Mouse (Mus musculus) hindbrain, embryonic 14.5 days (tissue): ENCODE results near the gene Ap5s1. TPM values are rescaled to one million over a fixed set of nuclear protein-coding genes. Genes with fewer than 3 reads are reported as not detected.
A peak's percentile ranks its signal among the peaks of the same experiment; 100 is the strongest.

ENCODE experiments used
- ATAC-seq: fragments of 200-750 bp; cut with Nextera tagmentation; 2 replicates; pipeline ENCODE4 v1.8.0; 2017; ENCODE audit warnings: moderate number of reproducible peaks, mild to moderate bottlenecking, moderate TSS enrichment, moderate library complexity; ENCODE audit not compliant: low FRiP score
- DNase-seq: peaks from one replicate; pipeline ENCODE4 v3.0.0-alpha.2; 2015; ENCODE audit warnings: low spot score
- H3K27ac ChIP-seq: fragments of 300-500 bp; sonication (generic); 2 replicates; pipeline ENCODE4 v1.5.1; 2014; ENCODE audit warnings: mild to moderate bottlenecking, moderate library complexity
- H3K27me3 ChIP-seq: fragments of 300-500 bp; sonication (generic); 2 replicates; pipeline ENCODE4 v1.6.1; 2014; ENCODE audit warnings: mild to moderate bottlenecking, low read length, mixed read lengths; ENCODE audit not compliant: control insufficient read depth, insufficient read depth
- H3K36me3 ChIP-seq: fragments of 300-500 bp; sonication (generic); replicated peaks from 2 replicates; pipeline ENCODE4 v1.6.1; 2014; ENCODE audit not compliant: control insufficient read depth, insufficient read depth
- H3K4me1 ChIP-seq: fragments of 300-500 bp; sonication (generic); replicated peaks from 2 replicates; pipeline ENCODE4 v1.6.1; 2014; ENCODE audit warnings: antibody characterized with exemption, low read length, mixed read lengths; ENCODE audit not compliant: control insufficient read depth, insufficient read depth
- H3K4me2 ChIP-seq: fragments of 300-500 bp; sonication (generic); replicated peaks from 2 replicates; pipeline ENCODE4 v1.6.1; 2014; ENCODE audit warnings: mild to moderate bottlenecking, moderate library complexity
- H3K4me3 ChIP-seq: fragments of 300-500 bp; sonication (generic); replicated peaks from 2 replicates; pipeline ENCODE4 v1.5.1; 2014; ENCODE audit warnings: mild to moderate bottlenecking, low read length
- H3K9ac ChIP-seq: fragments of 300-500 bp; sonication (generic); 2 replicates; pipeline ENCODE4 v1.6.1; 2014
- H3K9me3 ChIP-seq: fragments of 300-500 bp; sonication (generic); 2 replicates; pipeline ENCODE4 v1.6.1; 2016; ENCODE audit warnings: low read length; ENCODE audit not compliant: control insufficient read depth
- WGBS: fragments of 180-500 bp; shearing (Covaris S2); extraction: QIAGEN DNeasy Blood & Tissue Kit; methylation state at CpG from one replicate; pipeline ENCODE4 v1.1.7; 2014; 5-methylcytosine and 5-hydroxymethylcytosine counted together
- polyA plus RNA-seq: library from polyadenylated mRNA; unstranded; fragments of >200 nt; fragmentation: Nextera tagmentation; extraction: Ambion mirVana; gene quantifications from 2 replicates; pipeline ENCODE4 v1.2.1, GENCODE M21; 2014

The Ap5s1 gene
- 32.1 and 39.7 TPM in 2 replicates for polyA plus RNA-seq

DNA sequence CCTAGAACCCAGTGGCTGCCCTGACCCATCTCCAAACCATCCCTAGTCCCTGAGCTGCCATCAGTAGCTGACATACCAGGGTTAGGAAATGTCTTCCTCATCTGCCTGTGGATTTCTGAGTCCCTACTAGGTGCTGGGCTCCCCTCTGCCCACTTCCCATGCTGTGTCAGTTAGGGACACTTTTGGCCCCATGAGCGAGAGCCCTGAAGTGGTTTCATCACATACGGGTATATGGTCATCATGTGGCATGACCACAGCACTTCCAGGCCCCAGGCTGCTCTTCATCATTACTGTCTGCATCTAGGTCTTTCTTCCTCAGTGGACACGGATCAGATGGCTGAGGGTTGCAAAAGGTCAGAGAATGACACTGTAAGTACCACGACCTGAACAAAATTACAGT is at the start of gene Ap5s1:
Ap5s1 (plus strand) TSS at position 301 of the 400 bp plus-strand sequence.
- Histone ChIP-seq H3K36me3 (no peaks in the 10 kb centered on the region), H3K27ac (no peak within 1 kb of the TSS), H3K4me1 (peaks cover 14% of the 10 kb centered on the region), H3K4me2 (no peak within 1 kb of the TSS), H3K4me3 (no peak within 1 kb of the TSS), H3K27me3 (no peaks in the 10 kb centered on the region), H3K9me3 (no peaks in the 10 kb centered on the region), H3K9ac (no peak within 1 kb of the TSS)
- 84% methylated on average over 4 of the region's 4 CpGs for WGBS
- ATAC-seq (no peak), DNase-seq (no peak)

DNA sequence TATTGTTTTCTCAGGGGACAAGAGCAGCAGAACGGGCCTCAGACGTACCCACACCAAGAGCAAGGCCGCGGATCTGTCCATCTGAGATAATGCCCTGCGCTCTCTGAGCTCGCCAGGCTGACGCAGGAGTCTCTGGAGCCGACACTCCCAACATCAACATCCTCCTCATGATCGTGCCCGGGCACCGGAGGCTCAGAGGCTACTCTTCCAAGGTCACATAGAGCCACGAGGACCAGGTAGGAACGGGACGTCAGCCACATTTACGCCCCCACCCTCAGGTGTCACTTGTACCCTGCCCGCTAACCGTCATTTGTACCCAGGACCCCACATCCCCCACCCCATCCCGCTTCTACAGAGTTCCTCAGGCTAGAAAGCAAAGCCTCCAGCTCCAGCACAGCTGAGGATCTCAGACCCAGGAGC is 47.4 kb upstream of the Ap5s1 start:
- Histone ChIP-seq H3K27me3 (no peaks in the 10 kb centered on the region), H3K27ac (peak overlapping the region; percentile 82), H3K9me3 (no peaks in the 10 kb centered on the region), H3K4me2 (peak overlapping the region; percentile 92), H3K36me3 (peaks cover 6% of the 10 kb centered on the region), H3K4me1 (peaks cover 26% of the 10 kb centered on the region), H3K4me3 (peak overlapping the region; percentile 77), H3K9ac (peak overlapping the region; percentile 91)
- peak; percentile 76 for ATAC-seq
- DNase-seq, result no peak
- WGBS, result under 1% methylated on average over 18 of the region's 18 CpGs

GRCm38 (mm10) chr2:131159938-131160581 is 46.8 kb upstream of the Ap5s1 start, which contains the start of gene 1700037H04Rik:
TSS of gene 1700037H04Rik (minus strand) at chr2:131160081.
- Histone ChIP-seq H3K27me3 (no peaks in the 10 kb centered on the region), H3K27ac (peak within 1 kb of the TSS; percentile 95), H3K4me1 (peaks cover 26% of the 10 kb centered on the region), H3K4me2 (peak within 1 kb of the TSS; percentile 92), H3K9me3 (no peaks in the 10 kb centered on the region), H3K9ac (peak within 1 kb of the TSS; percentile 91), H3K36me3 (peaks cover 6% of the 10 kb centered on the region), H3K4me3 (peak within 1 kb of the TSS; percentile 77)
- DNase-seq (peak; percentile 97), ATAC-seq (peak; percentile 98)
- under 1% methylated on average over 54 of the region's 54 CpGs for WGBS

- DNase-seq (no peak), ATAC-seq (no peak)
- Histone ChIP-seq H3K4me1 (peaks cover 26% of the 10 kb centered on the region), H3K27me3 (no peaks in the 10 kb centered on the region), H3K9ac (peak overlapping the region; percentile 63), H3K4me2 (peak overlapping the region; percentile 76), H3K4me3 (peak overlapping the region; percentile 77), H3K27ac (peak overlapping the region; percentile 95), H3K36me3 (no peaks in the 10 kb centered on the region; the same call in 1 of the 2 replicates), H3K9me3 (no peaks in the 10 kb centered on the region)
- WGBS, result under 1% methylated on average over 17 of the region's 17 CpGs
Observed at GRCm38 (mm10) chr2:131160671-131161111, 46.2 kb upstream of the Ap5s1 start.

GRCm38 (mm10) chr2:131163924-131164323 is 43.0 kb upstream of the Ap5s1 start:
- Histone ChIP-seq H3K9ac (no peak overlapping the region), H3K4me1 (peaks cover 11% of the 10 kb centered on the region), H3K27me3 (no peaks in the 10 kb centered on the region), H3K4me2 (no peak overlapping the region), H3K9me3 (no peaks in the 10 kb centered on the region), H3K4me3 (no peak overlapping the region), H3K27ac (no peak overlapping the region), H3K36me3 (no peaks in the 10 kb centered on the region)
- no peak for ATAC-seq
- DNase-seq, result no peak
- 79% methylated on average over 7 of the region's 7 CpGs for WGBS

- no peak overlapping the region for H3K9ac ChIP-seq
- 89% methylated on average over 2 of the region's 2 CpGs for WGBS
- ATAC-seq (no peak), DNase-seq (no peak)
- H3K36me3 ChIP-seq, result 0 out of 2 replicates have a peak, but pooled peaks cover 6% of the 10 kb centered on the region
- H3K4me2 ChIP-seq, result no peak overlapping the region
- H3K4me1 ChIP-seq, result peaks cover under 1% of the 10 kb centered on the region; the same call in 1 of the 2 replicates
- no peak overlapping the region for H3K4me3 ChIP-seq
- H3K27ac ChIP-seq, result no peak overlapping the region
- H3K9me3 ChIP-seq, result no peaks in the 10 kb centered on the region
- H3K27me3 ChIP-seq, result peaks cover 10% of the 10 kb centered on the region; the same call in 1 of the 2 replicates
Observed at GRCm38 (mm10) chr2:131166172-131166571, 40.7 kb upstream of the Ap5s1 start.

- Histone ChIP-seq H3K36me3 (peaks cover 15% of the 10 kb centered on the region), H3K4me3 (no peak overlapping the region), H3K4me2 (no peak overlapping the region), H3K27ac (no peak overlapping the region), H3K9me3 (no peaks in the 10 kb centered on the region), H3K9ac (no peak overlapping the region), H3K4me1 (no peaks in the 10 kb centered on the region; the same call in 1 of the 2 replicates), H3K27me3 (peaks cover 26% of the 10 kb centered on the region)
- DNase-seq, result no peak
- 85% methylated on average over 6 of the region's 6 CpGs for WGBS
- ATAC-seq, result no peak
Observed at GRCm38 (mm10) chr2:131167984-131168383, 38.9 kb upstream of the Ap5s1 start.

GRCm38 (mm10) chr2:131168914-131169313 is 38.0 kb upstream of the Ap5s1 start:
- Histone ChIP-seq H3K36me3 (peaks cover 15% of the 10 kb centered on the region), H3K4me3 (no peak overlapping the region), H3K4me1 (peaks cover 4% of the 10 kb centered on the region; the same call in 1 of the 2 replicates), H3K27ac (no peak overlapping the region), H3K9me3 (no peaks in the 10 kb centered on the region), H3K4me2 (no peak overlapping the region), H3K9ac (no peak overlapping the region), H3K27me3 (peaks cover 33% of the 10 kb centered on the region)
- WGBS, result 69% methylated on average over 1 of the region's 1 CpGs
- DNase-seq (no peak), ATAC-seq (no peak)

DNA sequence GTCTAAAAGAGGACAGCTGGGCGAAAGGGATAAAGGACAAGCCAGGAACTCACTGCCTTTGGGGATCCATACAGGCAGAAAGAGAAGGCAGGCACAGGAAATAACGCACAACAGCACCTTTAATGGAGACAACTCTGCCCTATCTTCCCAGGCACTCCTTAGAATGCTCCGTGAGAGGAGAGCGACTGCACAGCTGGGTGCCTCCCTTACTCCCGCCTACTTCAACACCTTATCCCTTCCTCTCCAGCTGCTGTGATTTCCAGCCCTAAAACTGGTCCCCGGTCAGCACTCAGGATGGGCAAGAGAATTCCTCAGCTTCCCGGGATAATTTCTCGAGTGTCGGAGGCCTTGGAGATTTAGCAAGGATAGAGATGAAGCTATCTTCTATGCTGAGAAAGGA is 35.9 kb upstream of the Ap5s1 start:
- 27% methylated on average over 9 of the region's 9 CpGs for WGBS
- no peak for DNase-seq
- Histone ChIP-seq H3K27me3 (peaks cover 33% of the 10 kb centered on the region), H3K27ac (no peak overlapping the region), H3K9ac (peak overlapping the region; percentile 35; the same call in 1 of the 2 replicates), H3K9me3 (no peaks in the 10 kb centered on the region), H3K4me3 (no peak overlapping the region), H3K4me2 (no peak overlapping the region), H3K36me3 (peaks cover 20% of the 10 kb centered on the region), H3K4me1 (peaks cover 17% of the 10 kb centered on the region)
- no peak for ATAC-seq
